Mouse (Mus musculus) forebrain, embryonic 13.5 days (tissue): ENCODE measurements around the gene Card11. TPM values are rescaled to one million over a fixed set of nuclear protein-coding genes. Genes with fewer than 3 reads are reported as not detected.

Experiments used
- ATAC-seq: fragments of 200-750 bp; cut with Nextera tagmentation; 2 replicates; pipeline ENCODE4 v1.8.0; 2017
- H3K27ac ChIP-seq: fragments of 300-500 bp; sonication (generic); 2 replicates; pipeline ENCODE4 v1.5.1; 2015; ENCODE audit warnings: inconsistent platforms, mild to moderate bottlenecking, moderate library complexity
- H3K27me3 ChIP-seq: fragments of 300-500 bp; sonication (generic); 2 replicates; pipeline ENCODE4 v1.6.1; 2015; ENCODE audit warnings: mild to moderate bottlenecking, inconsistent platforms
- H3K36me3 ChIP-seq: fragments of 300-500 bp; sonication (generic); 2 replicates; pipeline ENCODE4 v1.6.1; 2015; ENCODE audit warnings: mild to moderate bottlenecking, inconsistent platforms; ENCODE audit not compliant: poor library complexity, severe bottlenecking
- H3K4me1 ChIP-seq: fragments of 300-500 bp; sonication (generic); 2 replicates; pipeline ENCODE4 v1.6.1; 2015; ENCODE audit warnings: inconsistent platforms
- H3K4me2 ChIP-seq: fragments of 300-500 bp; sonication (generic); 2 replicates; pipeline ENCODE4 v1.6.1; 2015; ENCODE audit warnings: inconsistent platforms, mild to moderate bottlenecking, moderate library complexity
- H3K4me3 ChIP-seq: fragments of 300-500 bp; sonication (generic); 2 replicates; pipeline ENCODE4 v1.5.1; 2015; ENCODE audit warnings: mild to moderate bottlenecking, inconsistent platforms
- H3K9ac ChIP-seq: fragments of 300-500 bp; sonication (generic); 2 replicates; pipeline ENCODE4 v1.6.1; 2015; ENCODE audit warnings: mild to moderate bottlenecking, inconsistent platforms
- H3K9me3 ChIP-seq: fragments of 300-500 bp; sonication (generic); replicated peaks from 2 replicates; pipeline ENCODE4 v1.6.1; 2016; ENCODE audit warnings: inconsistent platforms
- WGBS: fragments of 180-500 bp; shearing (Covaris S2); methylation state at CpG from one replicate; pipeline ENCODE4 v1.1.7; 2015; 5-methylcytosine and 5-hydroxymethylcytosine counted together
- polyA plus RNA-seq: library from polyadenylated mRNA; unstranded; fragments of >200 nt; fragmentation: Nextera tagmentation; extraction: Ambion mirVana; gene quantifications from 2 replicates; pipeline ENCODE4 v1.2.1, GENCODE M21; 2015

Card11 gene
- polyA plus RNA-seq, 1 experiment from 2014 or later, result not detected

- WGBS, result 85% methylated on average over 3 of the region's 3 CpGs
- Histone ChIP-seq H3K27ac (no peak overlapping the region), H3K4me3 (no peak overlapping the region), H3K36me3 (no peaks in the 10 kb centered on the region), H3K4me1 (peaks cover 6% of the 10 kb centered on the region; the same call in 1 of the 2 replicates), H3K4me2 (no peak overlapping the region), H3K9ac (no peak overlapping the region), H3K27me3 (no peaks in the 10 kb centered on the region), H3K9me3 (no peaks in the 10 kb centered on the region)
- ATAC-seq, result no peak
Measured at GRCm38 (mm10) chr5:140858335-140858734, 142.0 kb downstream of the Card11 start.

DNA sequence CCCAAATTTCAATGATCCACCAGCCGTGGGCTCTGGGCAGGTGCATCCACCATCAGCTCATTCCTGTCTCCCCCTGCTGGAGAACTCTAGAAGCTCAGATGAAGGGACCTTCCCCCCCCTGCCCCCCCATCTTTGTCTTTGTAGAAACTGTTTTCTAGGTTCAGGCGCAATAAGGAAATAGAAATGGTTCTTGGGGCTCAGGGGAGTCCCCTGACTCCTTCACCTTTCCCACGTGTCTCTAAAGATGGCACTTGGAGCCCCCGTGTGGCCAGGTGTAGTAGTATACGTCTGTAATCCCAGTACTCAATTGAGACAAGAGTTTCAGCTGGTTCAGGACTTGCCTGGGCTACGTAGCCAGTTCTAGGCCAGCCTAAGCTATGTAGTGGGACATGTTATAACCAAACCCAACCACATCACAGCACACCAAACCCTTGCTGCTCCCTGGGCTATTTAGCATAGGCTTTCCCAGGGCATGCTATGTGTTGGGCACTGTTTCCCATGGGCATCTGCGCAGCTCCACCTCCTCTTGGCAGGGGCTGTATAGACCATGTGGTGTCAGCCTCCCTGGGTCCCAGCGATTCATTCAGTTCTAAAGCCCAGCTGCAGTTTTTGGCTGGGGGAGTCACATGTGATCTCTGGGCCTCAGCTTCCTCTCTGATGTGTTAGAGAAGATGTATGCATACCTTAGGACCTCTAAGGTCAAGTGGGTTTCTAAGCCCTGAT is 142.8 kb downstream of the Card11 start:
- WGBS, result 56% methylated on average over 8 of the region's 8 CpGs
- H3K4me3 ChIP-seq, result no peak overlapping the region
- H3K4me2 ChIP-seq, result no peak overlapping the region
- no peak overlapping the region for H3K9ac ChIP-seq
- no peaks in the 10 kb centered on the region for H3K9me3 ChIP-seq
- H3K27me3 ChIP-seq, result no peaks in the 10 kb centered on the region
- no peak for ATAC-seq
- no peak overlapping the region for H3K27ac ChIP-seq
- no peaks in the 10 kb centered on the region for H3K36me3 ChIP-seq
- H3K4me1 ChIP-seq, result peaks cover 6% of the 10 kb centered on the region; the same call in 1 of the 2 replicates

- Histone ChIP-seq H3K27ac (no peak overlapping the region), H3K4me2 (no peak overlapping the region), H3K36me3 (no peaks in the 10 kb centered on the region), H3K9me3 (0 out of 2 replicates have a peak, but pooled peaks cover 2% of the 10 kb centered on the region), H3K27me3 (no peaks in the 10 kb centered on the region), H3K4me3 (no peak overlapping the region), H3K9ac (no peak overlapping the region), H3K4me1 (peaks cover 6% of the 10 kb centered on the region; the same call in 1 of the 2 replicates)
- 51% methylated on average over 11 of the region's 11 CpGs for WGBS
- ATAC-seq, result no peak
Measured at GRCm38 (mm10) chr5:140855909-140856530, 144.4 kb downstream of the Card11 start.

DNA sequence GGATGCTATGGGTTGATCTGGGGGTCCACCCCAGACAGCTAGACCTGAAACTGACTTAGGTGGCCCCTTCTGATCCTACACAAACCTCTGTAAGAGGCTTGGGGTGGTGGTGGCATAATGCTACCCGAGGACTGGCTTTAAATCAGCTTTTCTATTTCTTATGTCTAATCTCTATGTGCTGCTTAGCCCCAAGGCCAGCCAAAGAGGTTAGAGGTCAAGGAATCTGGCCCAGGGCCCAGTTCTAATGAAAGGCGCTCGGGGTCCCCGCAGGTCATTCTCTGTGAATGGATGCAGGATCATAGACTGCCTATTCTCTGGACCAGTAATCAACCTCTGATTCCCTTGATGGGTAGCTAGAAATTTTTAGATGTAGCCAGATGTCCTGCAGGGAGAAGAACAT is 145.7 kb downstream of the Card11 start:
- no peak overlapping the region for H3K4me2 ChIP-seq
- H3K27me3 ChIP-seq, result no peaks in the 10 kb centered on the region
- H3K36me3 ChIP-seq, result no peaks in the 10 kb centered on the region
- no peak overlapping the region for H3K4me3 ChIP-seq
- ATAC-seq, result no peak
- 0 out of 2 replicates have a peak, but pooled peaks cover 2% of the 10 kb centered on the region for H3K9me3 ChIP-seq
- no peak overlapping the region for H3K27ac ChIP-seq
- peaks cover 6% of the 10 kb centered on the region; the same call in 1 of the 2 replicates for H3K4me1 ChIP-seq
- WGBS, result 75% methylated on average over 4 of the region's 4 CpGs
- no peak overlapping the region for H3K9ac ChIP-seq

DNA sequence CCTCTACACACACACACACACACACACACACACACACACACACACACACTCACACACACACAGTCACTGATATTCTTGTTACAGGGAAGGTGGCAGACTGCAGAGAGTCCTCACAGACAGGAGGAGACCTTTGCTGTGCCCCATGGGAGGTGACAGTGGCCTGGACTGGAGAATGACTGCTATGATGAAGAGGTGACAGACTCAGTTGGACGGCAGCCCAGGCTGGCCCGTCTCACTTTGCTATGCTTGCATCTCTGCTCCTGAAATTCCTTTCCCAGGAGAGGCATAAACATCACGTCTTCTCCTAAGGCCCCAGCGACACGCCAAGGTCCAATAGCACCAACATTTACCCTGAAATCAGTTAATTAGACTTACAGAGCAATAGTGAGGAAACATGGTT is 146.7 kb downstream of the Card11 start:
- no peak overlapping the region for H3K4me3 ChIP-seq
- no peak for ATAC-seq
- no peaks in the 10 kb centered on the region for H3K27me3 ChIP-seq
- H3K9ac ChIP-seq, result no peak overlapping the region
- H3K4me2 ChIP-seq, result no peak overlapping the region
- H3K36me3 ChIP-seq, result no peaks in the 10 kb centered on the region
- H3K9me3 ChIP-seq, result 0 out of 2 replicates have a peak, but pooled peaks cover 2% of the 10 kb centered on the region
- H3K27ac ChIP-seq, result no peak overlapping the region
- peaks cover 6% of the 10 kb centered on the region; the same call in 1 of the 2 replicates for H3K4me1 ChIP-seq
- WGBS, result 90% methylated on average over 5 of the region's 5 CpGs

DNA sequence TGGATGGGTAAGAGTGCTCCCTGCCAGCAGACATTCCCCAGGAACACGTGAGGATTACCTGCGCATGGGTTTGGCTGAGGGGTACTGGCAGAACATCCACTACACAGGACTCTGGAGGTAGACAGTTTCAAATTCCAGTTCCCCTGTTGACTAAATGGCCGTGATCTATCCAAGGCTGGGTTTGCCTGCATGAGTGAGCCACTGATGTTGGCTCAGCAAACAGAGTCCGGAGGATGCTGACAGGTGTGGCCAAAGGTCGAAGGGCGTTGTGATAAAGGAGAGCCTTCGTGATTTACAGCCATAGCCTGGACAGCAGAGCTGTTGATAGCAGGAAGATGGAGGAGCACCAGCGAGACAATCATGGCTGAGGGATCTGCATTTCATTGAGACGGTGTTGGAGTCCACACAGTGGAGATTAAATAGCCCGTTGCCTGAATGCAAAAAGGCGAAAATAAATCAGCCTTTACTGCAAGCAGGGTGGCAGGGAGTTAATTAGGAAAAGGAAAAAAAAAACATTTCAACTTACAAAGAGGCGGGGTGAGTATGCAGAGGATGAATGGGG is 147.9 kb downstream of the Card11 start:
- 76% methylated on average over 12 of the region's 12 CpGs for WGBS

GRCm38 (mm10) chr5:140847300-140847729 is 153.1 kb downstream of the Card11 start:
- H3K27me3 ChIP-seq, result 0 out of 2 replicates have a peak, but pooled peaks cover 4% of the 10 kb centered on the region
- H3K4me2 ChIP-seq, result no peak overlapping the region
- no peak overlapping the region for H3K4me3 ChIP-seq
- H3K9me3 ChIP-seq, result 0 out of 2 replicates have a peak, but pooled peaks cover 2% of the 10 kb centered on the region
- WGBS, result 14% methylated on average over 5 of the region's 5 CpGs
- H3K9ac ChIP-seq, result no peak overlapping the region
- H3K27ac ChIP-seq, result no peak overlapping the region
- peak; percentile 66 for ATAC-seq
- H3K36me3 ChIP-seq, result no peaks in the 10 kb centered on the region
- H3K4me1 ChIP-seq, result no peaks in the 10 kb centered on the region

More for the DNA sequence above, 147.9 kb downstream of the Card11 start:
- Histone ChIP-seq H3K9me3 (0 out of 2 replicates have a peak, but pooled peaks cover 2% of the 10 kb centered on the region), H3K4me1 (peaks cover 6% of the 10 kb centered on the region; the same call in 1 of the 2 replicates), H3K4me3 (no peak overlapping the region), H3K27ac (no peak overlapping the region), H3K27me3 (no peaks in the 10 kb centered on the region), H3K9ac (no peak overlapping the region), H3K4me2 (no peak overlapping the region), H3K36me3 (no peaks in the 10 kb centered on the region)
- ATAC-seq, result no peak

GRCm38 (mm10) chr5:140841942-140842341 is 158.4 kb downstream of the Card11 start:
- WGBS, result 85% methylated on average over 4 of the region's 4 CpGs

DNA sequence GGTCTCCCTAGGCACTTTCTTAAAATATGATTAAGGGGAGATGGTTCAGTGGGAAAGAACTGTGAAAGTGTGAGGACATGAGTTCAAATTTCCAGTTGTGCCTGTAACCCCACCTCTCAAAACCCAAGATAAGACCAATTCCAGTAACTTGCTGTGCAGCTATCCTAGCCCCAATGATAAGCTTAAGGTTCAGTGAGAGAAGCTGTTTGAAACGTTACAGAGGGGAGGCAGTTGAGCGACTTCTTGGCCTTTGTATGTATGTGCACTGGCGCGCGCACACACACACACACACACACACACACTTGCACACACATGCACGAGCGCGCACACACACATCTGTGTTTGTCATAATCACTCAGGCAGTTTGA is 169.3 kb downstream of the Card11 start:
- Histone ChIP-seq H3K4me3 (0 out of 2 replicates have a peak overlapping the region, but pooled peaks have one; percentile 13), H3K27me3 (no peaks in the 10 kb centered on the region), H3K4me2 (peak overlapping the region; percentile 55), H3K27ac (no peak overlapping the region), H3K36me3 (no peaks in the 10 kb centered on the region), H3K9ac (no peak overlapping the region), H3K4me1 (peaks cover 33% of the 10 kb centered on the region), H3K9me3 (no peaks in the 10 kb centered on the region)
- 83% methylated on average over 8 of the region's 8 CpGs for WGBS
- ATAC-seq, result no peak; the same call in 1 of the 2 replicates

More at GRCm38 (mm10) chr5:140841942-140842341, 158.4 kb downstream of the Card11 start:
- Histone ChIP-seq H3K27ac (no peak overlapping the region), H3K4me1 (no peaks in the 10 kb centered on the region), H3K27me3 (0 out of 2 replicates have a peak, but pooled peaks cover 4% of the 10 kb centered on the region), H3K4me2 (no peak overlapping the region), H3K9ac (no peak overlapping the region), H3K9me3 (no peaks in the 10 kb centered on the region), H3K4me3 (no peak overlapping the region), H3K36me3 (no peaks in the 10 kb centered on the region)
- ATAC-seq, result no peak

- Histone ChIP-seq H3K27me3 (no peaks in the 10 kb centered on the region), H3K27ac (peak within 1 kb of the TSS; percentile 40), H3K4me2 (peak within 1 kb of the TSS; percentile 97), H3K9ac (peak within 1 kb of the TSS; percentile 84), H3K9me3 (no peaks in the 10 kb centered on the region), H3K4me3 (peak within 1 kb of the TSS; percentile 79), H3K4me1 (peaks cover 33% of the 10 kb centered on the region), H3K36me3 (no peaks in the 10 kb centered on the region)
- peak; percentile 98 for ATAC-seq
- under 1% methylated on average over 34 of the region's 49 CpGs for WGBS
Measured at GRCm38 (mm10) chr5:140830314-140831063, 169.9 kb downstream of the Card11 start, which contains the start of gene Gna12. Gene Gna12 (minus strand): TSS chr5:140830431.

DNA sequence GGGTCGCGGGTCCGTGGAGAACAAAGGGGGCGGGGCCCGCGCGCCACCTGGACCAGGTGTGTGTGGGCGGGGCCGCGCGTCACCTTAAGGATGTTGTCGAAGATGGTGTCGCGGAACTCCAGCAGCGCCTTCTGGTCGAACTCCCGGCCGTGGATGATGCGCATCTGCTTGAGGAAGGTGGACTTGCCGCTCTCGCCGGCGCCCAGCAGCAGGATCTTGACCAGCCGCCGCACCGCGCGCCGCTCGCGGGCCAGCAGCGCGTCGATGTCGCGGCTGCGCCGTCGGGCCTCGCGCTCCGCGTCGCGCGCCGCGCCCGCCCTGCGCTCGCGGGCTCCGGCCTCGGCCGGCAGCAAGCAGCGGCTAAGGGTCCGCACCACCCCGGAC is 170.5 kb downstream of the Card11 start:
- no peaks in the 10 kb centered on the region for H3K36me3 ChIP-seq

More for the DNA sequence above, 170.5 kb downstream of the Card11 start:
- peak overlapping the region; percentile 84 for H3K9ac ChIP-seq
- H3K4me2 ChIP-seq, result peak overlapping the region; percentile 97
- H3K27me3 ChIP-seq, result no peaks in the 10 kb centered on the region
- H3K4me1 ChIP-seq, result peaks cover 33% of the 10 kb centered on the region
- peak overlapping the region; percentile 79 for H3K4me3 ChIP-seq
- ATAC-seq, result no peak
- no peaks in the 10 kb centered on the region for H3K9me3 ChIP-seq
- H3K27ac ChIP-seq, result peak overlapping the region; percentile 40
- under 1% methylated on average over 43 of the region's 58 CpGs for WGBS
